Mouse (Mus musculus) layer of hippocampus, adult 9-11 months (tissue): ENCODE data around the gene Ap3m1.
A peak's percentile ranks its signal among the peaks of the same experiment; 100 is the strongest.
"Not testable (repeated sequence)": the region's sequence is repeated elsewhere in the genome, so short reads cannot be mapped to it uniquely, and the experiment has no call there.

Experiments
- DNase-seq: peaks from one replicate; pipeline ENCODE4 v3.0.0; 2022

Gene Ap3m1

GRCm38 (mm10) chr14:21052112-21052780 is at the start of gene Ap3m1, which contains the start of gene Adk:
Gene Ap3m1 (minus strand): TSS chr14:21052508.
Gene Adk (plus strand): TSS chr14:21052574.
- DNase-seq: peak; percentile 93

GRCm38 (mm10) chr14:21101562-21101961 is 49.3 kb upstream of the Ap3m1 start:
- DNase-seq: no peak

- DNase-seq: no peak
These were observed 48.6 kb upstream of the Ap3m1 start for GRCm38 (mm10) chr14:21100876-21101275.

GRCm38 (mm10) chr14:21099371-21099770 is 47.1 kb upstream of the Ap3m1 start:
- DNase-seq: peak; percentile 52

DNA sequence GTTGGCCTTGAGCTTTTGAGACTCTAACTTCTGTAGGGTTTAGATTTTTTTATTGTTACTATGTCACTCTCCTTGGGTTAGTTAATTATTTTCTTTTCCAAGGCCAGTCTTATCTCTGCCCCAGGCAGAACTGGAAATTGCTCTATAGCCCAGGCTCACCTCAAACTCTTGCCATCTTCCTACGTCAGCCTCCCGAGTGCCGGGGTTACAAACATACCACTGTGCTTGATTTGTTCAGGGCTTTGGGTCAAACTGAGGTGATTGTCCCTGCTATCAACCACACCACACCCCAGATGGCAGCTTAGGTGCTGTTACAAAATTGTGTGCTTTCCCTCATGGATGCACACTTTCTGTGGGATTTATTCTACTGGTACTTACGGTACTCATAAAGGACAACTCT is 44.4 kb upstream of the Ap3m1 start:
- DNase-seq: no peak

DNA sequence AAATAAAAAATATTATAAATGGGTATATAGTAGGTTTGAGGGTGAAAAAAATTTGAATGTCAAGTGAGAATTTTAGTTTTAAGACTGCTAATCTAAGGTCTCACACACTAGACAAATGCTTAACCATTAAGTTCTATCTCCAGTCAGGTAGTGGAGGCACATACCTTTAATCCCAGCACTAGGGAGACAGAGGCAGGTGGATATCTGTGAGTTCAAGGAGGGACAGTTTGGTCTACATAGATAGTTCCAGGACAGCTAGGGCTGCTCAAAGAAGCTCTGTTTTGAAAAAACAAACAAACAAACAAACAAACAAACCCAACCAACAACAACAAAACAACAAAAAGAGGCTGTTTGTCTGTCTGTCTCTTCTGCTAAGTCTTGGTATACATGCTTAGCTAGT is 44.0 kb upstream of the Ap3m1 start:
- DNase-seq: no peak

GRCm38 (mm10) chr14:21094161-21094560 is 41.9 kb upstream of the Ap3m1 start:
- not testable (repeated sequence) for DNase-seq

- no peak for DNase-seq
These were observed 38.7 kb upstream of the Ap3m1 start for GRCm38 (mm10) chr14:21090930-21091486.

- DNase-seq: no peak
These were observed 38.1 kb upstream of the Ap3m1 start for GRCm38 (mm10) chr14:21090400-21090799.

DNA sequence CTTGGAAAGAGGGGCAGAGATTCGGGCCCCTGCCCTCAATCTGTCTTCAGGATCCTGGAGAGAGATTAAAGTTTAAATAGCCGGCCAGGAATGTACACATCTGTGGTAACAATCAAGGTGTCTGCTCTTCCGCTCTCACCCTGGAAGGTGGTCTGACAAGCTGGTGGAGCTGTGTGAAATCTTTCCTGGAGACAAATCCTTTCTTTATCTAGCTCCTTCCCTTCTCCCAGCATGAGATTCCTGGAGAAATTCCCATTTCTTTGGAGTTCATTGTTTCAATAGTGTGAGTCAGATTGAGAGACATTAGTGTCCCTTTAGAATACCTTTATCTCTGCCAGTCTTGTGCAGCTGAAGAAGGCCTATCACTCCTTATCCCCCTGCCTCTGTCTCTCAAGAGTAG is 36.4 kb upstream of the Ap3m1 start:
- no peak for DNase-seq

- no peak for DNase-seq
These were observed 35.2 kb upstream of the Ap3m1 start for GRCm38 (mm10) chr14:21087390-21088060.

GRCm38 (mm10) chr14:21086827-21087351 is 34.6 kb upstream of the Ap3m1 start:
- DNase-seq: no peak

GRCm38 (mm10) chr14:21086106-21086505 is 33.8 kb upstream of the Ap3m1 start:
- no peak for DNase-seq

- no peak for DNase-seq
These were observed 33.4 kb upstream of the Ap3m1 start for GRCm38 (mm10) chr14:21085666-21086065.

DNA sequence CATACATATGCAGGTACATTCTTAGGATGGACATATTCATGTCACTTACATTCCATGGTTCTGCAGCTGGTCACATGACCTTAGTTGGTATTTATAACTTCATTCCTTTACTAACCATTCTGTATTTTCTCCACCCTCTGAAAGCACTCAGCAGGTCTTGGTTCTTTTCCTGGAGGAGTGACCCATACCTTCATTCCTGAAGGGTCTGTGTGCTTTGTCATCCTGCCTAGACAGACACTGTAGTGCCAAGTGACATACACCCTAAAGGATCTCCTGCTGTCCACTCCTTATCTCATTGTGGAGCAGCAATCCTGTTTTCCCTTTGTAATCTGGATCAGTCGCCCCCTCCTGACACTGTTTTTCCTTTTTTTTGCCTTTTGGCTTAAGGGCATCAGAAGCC is 30.5 kb upstream of the Ap3m1 start:
- DNase-seq: no peak

DNA sequence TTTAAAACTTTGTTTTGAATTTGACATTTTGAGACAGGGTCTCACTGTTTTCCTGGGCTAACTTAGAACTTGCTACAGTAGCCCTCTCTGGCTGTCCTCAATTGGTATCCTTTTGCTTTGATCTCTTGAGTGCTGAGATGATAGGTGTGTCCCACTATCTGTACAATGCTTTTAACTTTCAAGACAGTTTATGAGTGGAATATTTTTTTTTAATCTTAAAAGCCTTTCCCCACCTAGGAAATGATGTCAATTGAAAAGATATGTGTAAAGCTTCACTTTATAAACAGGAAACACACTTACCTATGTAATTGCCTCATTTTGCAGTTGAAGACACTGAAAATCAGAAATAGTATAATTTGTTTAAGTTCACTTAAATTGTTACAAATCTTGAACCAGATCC is 26.2 kb upstream of the Ap3m1 start:
- no peak for DNase-seq

- DNase-seq: no peak
These were observed 25.6 kb upstream of the Ap3m1 start for GRCm38 (mm10) chr14:21077939-21078338.

GRCm38 (mm10) chr14:21076501-21077194 is 24.3 kb upstream of the Ap3m1 start:
- DNase-seq: no peak

DNA sequence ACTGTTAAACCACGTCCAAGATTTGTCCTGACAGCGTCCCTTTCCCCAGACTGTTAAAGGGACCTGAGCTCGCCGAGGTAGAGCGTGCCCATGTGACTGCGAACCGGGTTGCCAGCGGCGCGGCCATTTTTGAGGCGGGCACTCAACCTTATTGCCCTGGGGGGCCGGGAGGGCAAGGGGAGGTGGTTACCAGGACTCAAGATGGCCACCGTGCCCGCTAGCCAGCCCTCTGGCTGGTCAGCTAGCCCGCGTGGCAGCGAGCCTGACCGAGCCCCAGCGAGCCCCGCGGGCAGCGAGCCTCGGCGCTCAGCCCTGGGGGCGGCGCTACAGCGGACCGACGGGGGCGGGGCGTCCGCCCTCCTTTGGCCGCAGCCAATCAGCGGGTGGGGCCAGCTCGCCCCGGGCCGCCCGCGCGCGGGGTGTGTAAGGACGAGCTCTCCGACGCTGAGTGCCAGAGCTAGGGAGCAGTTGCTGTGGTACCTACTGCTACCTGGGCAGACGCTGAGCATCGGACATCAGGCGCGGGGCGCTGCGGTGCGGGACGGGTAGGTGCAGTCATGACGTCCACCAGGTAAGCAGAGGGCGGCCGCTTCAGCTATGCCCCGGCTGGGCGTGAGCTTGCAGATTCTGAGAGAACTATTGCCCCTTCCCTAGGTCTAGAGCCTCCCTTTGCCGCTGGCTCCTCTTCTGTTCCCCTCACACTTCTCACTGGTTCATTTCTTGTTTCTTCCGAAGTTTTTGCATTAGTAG is 23.6 kb upstream of the Ap3m1 start:
- peak; percentile 92 for DNase-seq

DNA sequence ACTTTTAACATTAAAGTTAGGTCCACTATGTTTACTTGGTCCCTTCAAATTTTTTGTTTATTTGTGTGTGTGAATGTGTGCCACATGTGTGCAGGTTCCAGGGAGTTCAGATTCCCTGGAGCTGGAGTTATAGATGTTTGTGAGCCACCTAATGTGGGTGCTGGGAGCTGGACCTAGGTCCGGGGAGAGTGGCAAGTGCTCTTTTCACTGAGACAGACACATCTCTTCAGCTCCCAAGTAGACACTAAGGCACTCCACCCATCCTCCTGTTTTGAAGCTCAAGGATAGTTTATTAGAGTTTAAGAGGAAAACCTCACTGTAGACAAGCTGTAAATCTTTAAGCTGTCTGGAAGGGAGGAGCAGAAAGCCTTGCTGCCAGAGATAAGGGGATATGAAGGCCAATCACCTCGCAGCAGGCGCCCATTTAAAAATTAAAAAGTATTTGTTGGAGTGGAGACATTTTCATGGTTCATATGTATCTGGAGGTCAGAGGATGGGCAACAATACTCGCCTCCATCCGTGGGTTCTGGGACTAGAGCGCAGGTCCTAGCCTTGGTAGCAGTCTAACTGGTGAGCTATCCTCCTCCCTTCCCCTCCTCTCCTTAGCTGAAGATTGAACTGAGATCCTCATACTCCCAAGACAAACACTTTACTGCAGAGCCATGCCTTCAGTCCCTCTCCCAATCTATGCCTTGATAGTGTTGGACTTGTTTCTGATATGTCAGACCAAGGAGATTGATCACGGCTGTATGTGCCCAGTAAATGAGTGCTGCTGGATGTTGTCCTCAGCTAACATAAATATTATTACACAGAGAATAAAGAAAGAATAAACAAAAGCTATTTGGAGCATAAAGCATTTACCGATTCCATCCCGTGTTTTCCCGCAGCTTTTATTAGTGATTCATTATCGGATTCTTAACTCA is 22.4 kb upstream of the Ap3m1 start:
- DNase-seq: no peak

- DNase-seq: no peak
These were observed 21.7 kb upstream of the Ap3m1 start for GRCm38 (mm10) chr14:21073981-21074380.

GRCm38 (mm10) chr14:21069594-21069993 is 17.3 kb upstream of the Ap3m1 start:
- DNase-seq: no peak
